In genomic region chr17:35840561-35840960, GRCm38 (mm10) we compare ENCODE assay signal across 8 mouse cellular contexts. TPM values are rescaled to one million over a fixed set of nuclear protein-coding genes. Genes with fewer than 3 reads are reported as not detected.
DNase-seq lines count a peak whose midpoint lies in the region; ATAC-seq and TF ChIP-seq lines count a peak whose summit lies in the region.

No protein-coding gene starts in this region.

- H3K4me2 ChIP-seq in heart, embryonic 12.5 days: peak overlapping the region; percentile 78
- peak overlapping the region; percentile 44 for H3K4me2 ChIP-seq in forebrain, embryonic 16.5 days (ENCODE audit: low read length)

- peaks cover 26% of the 10 kb centered on the region for H3K4me1 ChIP-seq in heart, embryonic 12.5 days (replicated peaks)
- peaks cover 42% of the 10 kb centered on the region for H3K4me1 ChIP-seq in E14TG2a.4 (replicated peaks; ENCODE audit: low read depth, low read length)
- H3K4me1 ChIP-seq in forebrain, embryonic 16.5 days (replicated peaks; ENCODE audit: control insufficient read depth, insufficient read depth, low read length): peaks cover 29% of the 10 kb centered on the region

- intact Hi-C loops in left cerebral cortex, postnatal 25 days (cut with DNase I): no loop called here

- no peaks in the 10 kb centered on the region for H3K9me3 ChIP-seq in heart, embryonic 12.5 days (replicated peaks)
- no peaks in the 10 kb centered on the region for H3K9me3 ChIP-seq in E14TG2a.4 (ENCODE audit: low read length)
- H3K9me3 ChIP-seq in forebrain, embryonic 16.5 days (ENCODE audit: control insufficient read depth, low read length): no peaks in the 10 kb centered on the region

- no peak overlapping the region for H3K9ac ChIP-seq in heart, embryonic 12.5 days
- peak overlapping the region; percentile 45 for H3K9ac ChIP-seq in forebrain, embryonic 16.5 days (replicated peaks; ENCODE audit: low read depth, low read length)

- 0 out of 2 replicates have a peak overlapping the region, but pooled peaks have one; percentile 49 for H3K27ac ChIP-seq in heart, embryonic 12.5 days (ENCODE audit: poor library complexity, severe bottlenecking)
- peak overlapping the region; percentile 72; the same call in 1 of the 2 replicates for H3K27ac ChIP-seq in forebrain, embryonic 16.5 days (ENCODE audit: low read length)
- peak overlapping the region; percentile 54 for H3K27ac ChIP-seq in macrophage

- no peak for DNase-seq in heart, adult 9 months (ENCODE audit: low spot score in 2 of 2)
- DNase-seq in left cerebral cortex, postnatal 25 days (ENCODE audit: low spot score in 2 of 2): no peak
- DNase-seq in layer of hippocampus, adult 11-12 months (ENCODE audit: low spot score): no peak
- DNase-seq in adrenal gland, adult 18-20 months (ENCODE audit: low spot score in 2 of 2): no peak

- H3K4me3 ChIP-seq in heart, embryonic 12.5 days: peak overlapping the region; percentile 42
- H3K4me3 ChIP-seq in E14TG2a.4 (replicated peaks; ENCODE audit: low read length) (peak overlapping the region; percentile 97), macrophage (ENCODE audit: inconsistent target) (peak overlapping the region; percentile 19)
- H3K4me3 ChIP-seq in forebrain, embryonic 16.5 days (replicated peaks; ENCODE audit: low read length): peak overlapping the region; percentile 69

- 51% methylated on average over 14 of the region's 14 CpGs for WGBS in heart, embryonic 12.5 days
- 58% methylated on average over 14 of the region's 14 CpGs for WGBS in forebrain, embryonic 16.5 days
- 67% methylated on average over 11 of the region's 14 CpGs for WGBS in macrophage (ENCODE audit: missing documents)

- ATAC-seq in heart, embryonic 12.5 days (ENCODE audit: insufficient number of reproducible peaks, low FRiP score): no peak
- ATAC-seq in forebrain, embryonic 16.5 days: no peak

- peaks cover 27% of the 10 kb centered on the region for H3K36me3 ChIP-seq in heart, embryonic 12.5 days
- H3K36me3 ChIP-seq in E14TG2a.4 (ENCODE audit: insufficient read depth, low read length) (peaks cover 41% of the 10 kb centered on the region), macrophage (ENCODE audit: inconsistent target) (peaks cover 12% of the 10 kb centered on the region)
- peaks cover 13% of the 10 kb centered on the region for H3K36me3 ChIP-seq in forebrain, embryonic 16.5 days (ENCODE audit: control insufficient read depth, insufficient read depth)

- H3K79me2 ChIP-seq in macrophage (ENCODE audit: inconsistent target): peaks cover 44% of the 10 kb centered on the region

- TF ChIP-seq CTCF in E14TG2a.4 (conservative IDR thresholded peaks at IDR 0.05; ENCODE audit: low read length): no peak

- no peaks in the 10 kb centered on the region for H3K27me3 ChIP-seq in heart, embryonic 12.5 days (replicated peaks)
- no peaks in the 10 kb centered on the region for H3K27me3 ChIP-seq in E14TG2a.4 (ENCODE audit: insufficient read depth, low read length)
- no peaks in the 10 kb centered on the region for H3K27me3 ChIP-seq in forebrain, embryonic 16.5 days (replicated peaks; ENCODE audit: control insufficient read depth, insufficient read depth, low read length)

RNA-seq across cellular contexts. Expression of gene Mdc1, which starts 0.8 kb away (rescaled TPM):
- 21.6 and 25.0 TPM in 2 replicates for polyA plus RNA-seq in heart, embryonic 12.5 days (2016; fragmentation: Nextera tagmentation; extraction: Ambion mirVana)
- 10.6 and 13.2 TPM in 2 replicates for polyA plus RNA-seq in forebrain, embryonic 16.5 days (2015; fragmentation: Nextera tagmentation; extraction: Ambion mirVana)
- total RNA-seq in macrophage (2018; cell fraction: chromatin; rRNA removed): 10 to 100 TPM in 23 of 26 experiments, 1 to 10 TPM in 3; 7.4 to 51.1 (median 30.4) TPM
- 10 to 100 TPM; 10.2 to 24.5 (median 18.6) TPM for total RNA-seq in macrophage (2018; cell fraction: cytosol; rRNA removed)
- 10 to 100 TPM in 23 of 26 experiments, 1 to 10 TPM in 3; 9.1 to 73.1 (median 23.0) TPM for total RNA-seq in macrophage (2018; cell fraction: nucleus; rRNA removed)
- polyA plus RNA-seq in macrophage (2018): 12.5 to 32.8 TPM (median 22.9 TPM) in 3 replicates
- total RNA-seq in left cerebral cortex, postnatal 25 days (2021): 10 to 100 TPM in 1 of 2 experiments, 1 to 10 TPM in 1; 9.7 to 12.0 TPM
- total RNA-seq in adrenal gland, adult 18-20 months (2021): 10 to 100 TPM; 11.5 to 16.7 TPM

RNA-seq across cellular contexts. Expression of gene Tubb5, which starts 2.5 kb away (rescaled TPM):
- 743 and 773 TPM in 2 replicates for polyA plus RNA-seq in heart, embryonic 12.5 days (2016; fragmentation: Nextera tagmentation; extraction: Ambion mirVana)
- 1,979 and 2,045 TPM in 2 replicates for polyA plus RNA-seq in forebrain, embryonic 16.5 days (2015; fragmentation: Nextera tagmentation; extraction: Ambion mirVana)
- total RNA-seq in macrophage (2018; cell fraction: chromatin; rRNA removed): 100 to 1,000 TPM in 2 of 26 experiments, 10 to 100 TPM in 21, 1 to 10 TPM in 3; 6.5 to 144 (median 36.4) TPM
- 100 to 1,000 TPM; 196 to 602 (median 339) TPM for total RNA-seq in macrophage (2018; cell fraction: cytosol; rRNA removed)
- 100 to 1,000 TPM in 17 of 26 experiments, 10 to 100 TPM in 9; 35.0 to 372 (median 132) TPM for total RNA-seq in macrophage (2018; cell fraction: nucleus; rRNA removed)
- polyA plus RNA-seq in macrophage (2018): 187 to 603 TPM (median 205 TPM) in 3 replicates
- 100 to 1,000 TPM; 492 to 522 TPM for total RNA-seq in left cerebral cortex, postnatal 25 days (2021)
- 100 to 1,000 TPM; 134 to 185 TPM for total RNA-seq in adrenal gland, adult 18-20 months (2021)

RNA-seq across cellular contexts. Expression of gene Flot1, which starts 17.5 kb away (rescaled TPM):
- 78.2 and 80.2 TPM in 2 replicates for polyA plus RNA-seq in heart, embryonic 12.5 days (2016; fragmentation: Nextera tagmentation; extraction: Ambion mirVana)
- 83.5 and 89.3 TPM in 2 replicates for polyA plus RNA-seq in forebrain, embryonic 16.5 days (2015; fragmentation: Nextera tagmentation; extraction: Ambion mirVana)
- total RNA-seq in macrophage (2018; cell fraction: chromatin; rRNA removed): 100 to 1,000 TPM in 13 of 26 experiments, 10 to 100 TPM in 13; 29.5 to 202 (median 99.7) TPM
- total RNA-seq in macrophage (2018; cell fraction: cytosol; rRNA removed): 10 to 100 TPM; 38.5 to 62.3 (median 49.4) TPM
- total RNA-seq in macrophage (2018; cell fraction: nucleus; rRNA removed): 100 to 1,000 TPM in 2 of 26 experiments, 10 to 100 TPM in 24; 20.3 to 134 (median 61.4) TPM
- polyA plus RNA-seq in macrophage (2018): 42.9 to 64.8 TPM (median 56.1 TPM) in 3 replicates
- total RNA-seq in left cerebral cortex, postnatal 25 days (2021): 100 to 1,000 TPM; 120 to 137 TPM
- 10 to 100 TPM; 62.9 to 71.2 TPM for total RNA-seq in adrenal gland, adult 18-20 months (2021)

RNA-seq across cellular contexts. Expression of gene Ier3, which starts 19.1 kb away (rescaled TPM):
- polyA plus RNA-seq in heart, embryonic 12.5 days (2016; fragmentation: Nextera tagmentation; extraction: Ambion mirVana): 37.6 and 38.6 TPM in 2 replicates
- polyA plus RNA-seq in forebrain, embryonic 16.5 days (2015; fragmentation: Nextera tagmentation; extraction: Ambion mirVana): 6.4 and 9.9 TPM in 2 replicates
- total RNA-seq in macrophage (2018; cell fraction: chromatin; rRNA removed): 100 to 1,000 TPM in 10 of 26 experiments, 10 to 100 TPM in 16; 31.1 to 248 (median 85.2) TPM
- total RNA-seq in macrophage (2018; cell fraction: cytosol; rRNA removed): 1,000 to 10,000 TPM in 1 of 26 experiments, 100 to 1,000 TPM in 17, 10 to 100 TPM in 8; 55.4 to 1,018 (median 242) TPM
- 100 to 1,000 TPM in 24 of 26 experiments, 10 to 100 TPM in 2; 54.3 to 647 (median 225) TPM for total RNA-seq in macrophage (2018; cell fraction: nucleus; rRNA removed)
- 20.7 to 61.5 TPM (median 37.3 TPM) in 3 replicates for polyA plus RNA-seq in macrophage (2018)
- 10 to 100 TPM; 11.2 to 12.5 TPM for total RNA-seq in left cerebral cortex, postnatal 25 days (2021)
- total RNA-seq in adrenal gland, adult 18-20 months (2021): 10 to 100 TPM in 1 of 2 experiments, 1 to 10 TPM in 1; 7.9 to 19.0 TPM

RNA-seq across cellular contexts. Expression of gene Nrm, which starts 20.6 kb away (rescaled TPM):
- polyA plus RNA-seq in heart, embryonic 12.5 days (2016; fragmentation: Nextera tagmentation; extraction: Ambion mirVana): 48.9 and 50.7 TPM in 2 replicates
- 23.4 and 26.1 TPM in 2 replicates for polyA plus RNA-seq in forebrain, embryonic 16.5 days (2015; fragmentation: Nextera tagmentation; extraction: Ambion mirVana)
- total RNA-seq in macrophage (2018; cell fraction: chromatin; rRNA removed): 1 to 10 TPM in 12 of 26 experiments, under 1 TPM in 3, not detected in 11; 0.48 to 6.9 (median 1.9) TPM
- 1 to 10 TPM; 4.5 to 9.2 (median 6.2) TPM for total RNA-seq in macrophage (2018; cell fraction: cytosol; rRNA removed)
- total RNA-seq in macrophage (2018; cell fraction: nucleus; rRNA removed): 10 to 100 TPM in 4 of 26 experiments, 1 to 10 TPM in 22; 2.0 to 31.9 (median 4.7) TPM
- 5.9 to 14.4 TPM (median 6.8 TPM) in 3 replicates for polyA plus RNA-seq in macrophage (2018)
- 1 to 10 TPM; 3.2 to 3.6 TPM for total RNA-seq in left cerebral cortex, postnatal 25 days (2021)
- 1 to 10 TPM; 2.3 TPM for total RNA-seq in adrenal gland, adult 18-20 months (2021)

Comparison
In these comparisons a context has a peak if more than half of its experiments do, and no peak if none do; other contexts are left out.
1. H3K4me3 ChIP-seq: peak in every context shown above with its lines; median percentile 97 in E14TG2a.4; 69 in forebrain, embryonic 16.5 days; 42 in heart, embryonic 12.5 days; 19 in macrophage.